Mouse (Mus musculus) B cell, adult 2 months (primary cell): ENCODE data around the gene Tmem222.

Experiments
- DNase-seq, 2 experiments: peaks; one replicate each; pipeline ENCODE4 v3.0.0; 2022

Gene Tmem222

DNA sequence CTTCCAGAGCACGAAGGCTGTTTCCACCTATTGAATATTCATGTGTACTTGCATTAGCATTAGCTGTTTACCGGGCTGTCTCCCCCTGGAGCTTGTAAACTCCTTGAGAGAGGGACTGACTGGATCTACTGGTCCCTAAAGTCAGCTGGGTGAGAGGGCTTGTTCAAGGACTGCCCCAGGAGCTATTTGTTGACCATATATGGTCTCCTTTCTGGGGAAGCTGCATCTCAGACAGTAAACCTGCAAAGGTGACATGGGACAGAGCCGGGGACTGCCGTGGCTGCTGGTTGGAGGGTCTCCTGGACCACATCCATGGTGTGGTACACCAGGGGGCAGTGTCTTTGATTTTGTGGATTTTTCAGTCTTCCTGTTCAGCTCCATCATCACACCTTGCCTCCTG is 5.1 kb upstream of the Tmem222 start:
- DNase-seq, result no peak

DNA sequence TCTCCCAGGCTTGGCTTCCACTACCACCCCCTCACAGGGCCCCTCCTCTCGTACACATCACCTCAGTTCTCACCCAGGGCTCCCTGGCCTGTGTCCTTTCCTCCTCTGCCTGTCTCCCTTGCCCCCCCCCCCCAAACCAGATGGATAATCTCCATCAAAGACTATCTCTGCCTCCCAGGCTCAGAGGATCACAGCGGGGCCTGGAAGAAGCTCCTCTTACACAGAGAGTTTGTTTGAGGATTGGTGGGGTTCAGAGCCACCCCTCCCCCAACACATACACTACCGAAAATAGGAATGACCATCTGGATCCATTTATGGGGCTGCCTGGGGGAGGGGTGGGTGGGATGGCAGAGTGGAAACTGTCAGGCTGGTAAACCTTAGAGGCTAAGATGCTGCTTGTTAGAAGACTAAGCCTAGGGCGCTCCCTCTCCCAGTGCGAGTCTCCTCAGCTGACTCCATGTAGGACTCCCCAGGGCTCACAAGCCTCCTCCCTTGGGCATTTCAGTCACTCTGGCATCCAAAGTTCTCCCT is 4.4 kb upstream of the Tmem222 start:
- DNase-seq, result no peak

DNA sequence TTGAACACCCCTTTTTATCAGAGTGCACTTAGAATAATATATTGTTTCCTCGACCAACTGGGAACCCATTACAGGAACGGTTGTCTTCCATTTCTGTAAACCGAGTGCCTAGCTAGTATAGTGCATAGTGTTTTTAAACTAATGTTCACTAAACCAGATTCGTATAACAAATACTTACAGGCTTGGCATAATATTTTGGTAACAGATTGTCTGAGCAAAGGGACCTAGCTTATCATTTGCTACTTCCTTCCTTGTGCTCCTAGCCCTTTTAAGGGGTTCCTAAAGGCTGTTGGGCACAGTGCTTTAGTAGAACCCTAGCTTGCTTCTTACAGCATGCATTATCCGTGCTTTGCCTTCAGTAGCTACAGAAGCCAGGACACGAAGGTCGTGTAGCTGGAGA is 3.9 kb upstream of the Tmem222 start:
- DNase-seq, result no peak

DNA sequence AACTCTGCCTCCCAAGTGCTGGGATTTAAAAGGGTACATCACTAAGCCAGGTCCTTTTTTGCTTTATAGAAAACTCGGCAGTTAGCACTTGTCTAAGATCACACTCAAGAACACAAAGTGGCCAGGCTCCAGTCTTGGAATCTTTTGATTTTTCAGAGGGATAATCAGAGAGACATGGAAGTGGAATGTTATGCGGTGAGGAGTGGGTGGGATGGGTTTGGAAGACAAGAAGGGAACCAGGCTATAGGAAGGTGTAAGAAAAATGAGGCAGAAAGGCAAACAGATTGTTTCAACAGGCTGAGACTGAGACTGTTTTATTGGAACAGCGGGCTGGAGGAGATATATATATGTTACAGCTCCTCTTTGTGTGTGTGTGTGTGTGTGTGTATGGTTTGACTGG is 890 bp upstream of the Tmem222 start:
- no peak for DNase-seq

DNA sequence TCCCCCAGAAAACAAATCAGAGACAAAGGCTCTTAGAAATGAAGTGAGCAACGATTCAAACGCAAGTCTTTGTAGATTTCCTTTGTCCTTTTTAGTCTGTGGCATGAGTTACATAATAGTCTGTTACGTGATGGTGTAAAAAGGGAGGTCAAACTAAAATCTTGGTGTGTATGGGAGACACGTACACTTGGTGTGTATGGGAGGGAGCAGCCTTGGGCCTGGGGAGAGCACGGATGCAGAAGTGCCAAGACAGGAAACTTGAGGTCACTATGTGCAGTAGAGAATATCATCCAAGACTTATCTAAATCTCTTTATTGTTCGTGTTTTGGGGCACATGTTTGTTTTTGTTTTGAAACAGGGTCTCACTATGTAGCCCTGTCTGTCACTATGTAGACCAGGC is 475 bp upstream of the Tmem222 start:
- no peak for DNase-seq

DNA sequence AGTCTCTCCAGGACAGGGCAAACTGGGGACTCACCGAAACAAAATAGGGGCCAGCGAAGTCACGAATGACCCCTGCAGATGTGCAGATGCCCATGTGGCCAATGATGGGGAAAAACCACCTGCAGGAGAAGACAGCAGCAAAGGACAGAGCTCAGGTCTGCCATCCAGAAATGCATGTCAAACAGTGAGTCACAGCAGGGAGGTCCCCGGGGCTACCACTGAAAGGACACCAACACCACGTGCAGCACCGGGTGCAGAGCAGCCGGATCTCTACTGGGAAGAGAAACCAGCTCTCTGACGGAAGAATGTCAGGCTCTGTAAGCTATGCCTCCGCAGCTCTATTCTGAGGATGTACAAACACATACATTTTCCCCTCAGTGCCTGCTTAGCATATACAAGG is 6.7 kb downstream of the Tmem222 start:
- no peak for DNase-seq

DNA sequence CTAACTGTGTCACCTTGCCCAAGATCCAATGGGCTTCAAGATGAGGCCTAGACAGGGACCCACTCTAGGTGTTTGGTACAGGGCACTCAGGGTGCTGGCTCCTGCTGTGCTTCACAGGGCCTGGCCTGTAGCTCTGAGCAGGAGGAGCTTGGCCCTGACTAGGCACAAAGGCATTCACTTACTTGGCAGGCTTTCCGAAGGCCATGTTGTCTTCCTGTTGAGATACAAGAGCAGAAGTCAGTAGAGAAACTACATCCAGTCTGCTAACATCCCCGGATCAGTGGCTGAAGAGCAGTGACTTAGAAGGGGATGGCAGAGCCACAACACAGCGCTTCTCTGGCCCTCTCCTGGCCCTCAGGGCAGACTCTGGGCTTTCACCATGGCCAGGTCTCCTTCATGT is 8.0 kb downstream of the Tmem222 start:
- no peak for DNase-seq

DNA sequence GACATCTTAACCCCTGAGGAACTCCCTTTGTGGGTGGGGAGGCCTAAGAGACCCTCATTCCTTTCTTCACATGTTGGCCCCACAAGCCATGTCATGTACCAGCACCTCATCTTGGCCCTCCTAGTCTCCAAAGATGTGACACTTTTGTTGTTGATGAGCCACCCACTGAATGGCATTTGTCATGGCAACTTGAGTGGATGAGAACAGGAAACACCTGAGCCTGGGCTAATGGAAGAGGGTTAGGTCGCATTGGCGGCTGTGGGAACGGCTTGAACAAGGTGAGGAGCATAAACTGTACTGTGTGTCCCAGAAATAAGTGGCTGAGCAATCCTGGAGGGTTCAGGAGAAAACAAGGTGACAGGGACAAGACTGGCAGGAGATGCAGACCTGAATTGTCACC is 8.7 kb downstream of the Tmem222 start:
- DNase-seq, result no peak

DNA sequence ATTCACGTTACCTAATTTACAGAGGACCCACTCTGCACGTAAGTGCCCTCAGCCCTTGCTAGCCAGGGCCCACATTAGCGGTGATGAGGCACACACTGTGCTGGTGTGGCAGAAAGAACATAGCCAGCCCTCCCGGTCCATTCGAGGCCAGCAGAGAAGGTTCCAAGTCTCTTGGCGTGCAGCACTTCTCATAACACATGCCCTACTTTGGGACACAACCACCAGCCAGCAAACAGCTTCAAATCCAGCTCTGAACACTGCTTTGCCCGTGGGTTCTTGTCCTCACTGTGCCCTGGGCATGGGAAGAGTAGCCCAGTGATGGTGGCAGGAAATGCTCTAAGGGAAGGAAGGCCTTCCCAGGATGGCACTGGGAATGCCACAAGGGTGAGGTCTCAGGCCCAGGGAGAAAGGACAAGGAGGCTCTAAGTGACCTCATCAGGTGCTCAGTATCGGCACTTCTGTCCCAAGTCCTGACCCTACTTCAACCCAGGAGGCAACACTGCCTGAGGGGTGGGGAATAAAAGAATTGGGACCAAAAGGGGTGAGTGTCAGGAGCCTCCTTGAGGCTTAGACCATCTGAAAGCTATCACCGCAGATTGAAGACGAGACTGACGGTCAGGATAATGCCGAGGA is 11.2 kb downstream of the Tmem222 start:
- DNase-seq, result no peak

DNA sequence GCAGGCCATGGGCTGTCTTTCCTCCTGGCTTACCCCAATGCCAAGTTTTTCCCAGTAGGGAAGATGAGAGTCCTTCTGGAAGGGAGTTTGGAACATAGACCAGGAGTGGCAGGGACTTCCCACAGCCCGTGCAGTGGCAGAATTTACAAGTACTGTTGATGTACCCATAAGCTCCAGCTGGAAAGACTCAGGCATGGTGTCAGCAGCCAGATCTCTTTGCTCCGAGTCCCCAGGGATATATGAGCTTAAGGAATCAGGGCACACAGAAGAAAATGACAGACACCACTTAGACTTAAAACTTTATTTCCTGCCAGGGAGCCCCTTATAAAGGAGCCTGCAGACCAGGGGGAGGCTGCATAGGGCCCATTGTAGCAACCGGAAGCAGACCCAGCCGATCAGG is 11.8 kb downstream of the Tmem222 start:
- DNase-seq, result no peak

DNA sequence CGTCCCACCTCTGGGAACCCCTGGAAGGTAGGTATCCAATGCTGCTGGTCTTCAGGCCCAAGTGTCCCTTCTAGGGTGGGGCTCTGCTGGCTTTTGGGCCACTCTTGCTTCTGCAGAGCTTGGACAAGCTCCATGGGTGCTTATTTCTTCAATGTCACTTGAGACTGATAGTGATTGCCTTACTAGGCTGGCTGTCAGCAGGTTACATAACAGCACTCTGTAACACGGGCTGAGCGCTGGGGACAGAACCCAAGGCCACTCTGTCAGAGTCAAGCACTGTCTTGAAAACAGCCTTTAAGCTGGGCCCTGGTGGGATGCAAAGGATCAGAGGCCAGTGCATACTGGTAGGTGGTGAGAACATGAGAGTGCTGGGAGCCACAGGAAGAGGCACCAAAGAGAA is 12.3 kb downstream of the Tmem222 start:
- no peak for DNase-seq

DNA sequence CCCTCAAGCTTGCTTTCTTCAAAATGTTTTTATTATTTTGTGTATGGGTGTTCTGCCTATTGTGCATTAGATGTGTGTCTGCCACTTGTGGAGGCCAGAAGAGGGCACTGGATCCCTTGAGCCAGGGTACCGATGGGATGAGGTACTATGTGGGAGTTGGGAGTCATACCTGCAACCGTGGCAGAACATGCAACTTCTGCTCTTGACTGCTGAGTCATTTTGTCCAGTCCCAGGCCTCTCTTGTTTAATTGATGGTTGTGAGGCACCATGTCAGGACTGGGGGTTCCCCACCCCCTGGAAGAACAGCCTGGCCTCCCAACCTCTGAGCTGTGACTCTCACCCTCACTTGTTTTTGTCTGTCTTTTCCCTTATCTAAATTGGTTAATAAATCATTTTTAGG is 13.0 kb downstream of the Tmem222 start:
- DNase-seq, result no peak

DNA sequence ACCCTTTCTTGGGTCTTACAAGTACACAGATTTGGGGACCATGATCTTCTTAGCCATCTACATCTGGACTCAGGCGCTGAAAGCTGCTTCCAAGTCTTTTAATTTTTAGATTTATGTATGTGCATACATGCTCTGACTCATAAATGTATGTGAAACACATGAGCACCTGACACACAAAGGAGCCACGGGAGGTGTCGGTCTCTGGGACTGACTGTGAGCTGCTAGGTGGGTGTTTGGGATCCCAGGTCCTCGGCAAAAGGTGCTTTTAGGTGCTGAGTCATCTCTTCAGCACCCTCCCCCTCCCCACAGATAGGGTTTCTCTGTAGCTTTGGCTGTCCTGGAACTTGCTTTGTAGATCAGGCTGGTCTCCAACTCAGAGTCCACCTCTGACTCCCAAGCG is 13.8 kb downstream of the Tmem222 start:
- DNase-seq, result no peak

DNA sequence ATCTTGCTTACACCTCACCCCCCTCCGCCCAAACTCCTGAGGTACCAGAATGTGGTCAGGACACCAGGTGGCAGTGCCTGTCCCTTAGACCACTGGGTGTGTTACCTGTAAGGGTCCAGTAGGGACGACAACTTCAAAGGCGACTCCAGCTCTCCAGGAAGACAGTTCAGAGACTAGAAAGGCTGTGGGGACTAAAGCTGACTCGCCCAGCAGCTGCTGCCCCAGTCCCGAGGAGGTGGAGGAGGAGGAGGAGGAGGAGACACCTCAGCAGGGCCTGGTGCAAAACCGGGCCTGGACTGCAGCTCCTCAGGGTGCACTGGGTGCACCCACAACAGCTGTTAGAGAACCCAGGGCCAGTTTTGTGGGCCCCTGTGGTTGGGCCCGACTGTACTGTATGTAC is 14.7 kb downstream of the Tmem222 start, which contains the start of gene Sytl1:
Gene Sytl1 (minus strand): TSS at position 232 of the 400 bp plus-strand sequence.
- DNase-seq, result peak in 1 of 2 experiments; percentile 11

DNA sequence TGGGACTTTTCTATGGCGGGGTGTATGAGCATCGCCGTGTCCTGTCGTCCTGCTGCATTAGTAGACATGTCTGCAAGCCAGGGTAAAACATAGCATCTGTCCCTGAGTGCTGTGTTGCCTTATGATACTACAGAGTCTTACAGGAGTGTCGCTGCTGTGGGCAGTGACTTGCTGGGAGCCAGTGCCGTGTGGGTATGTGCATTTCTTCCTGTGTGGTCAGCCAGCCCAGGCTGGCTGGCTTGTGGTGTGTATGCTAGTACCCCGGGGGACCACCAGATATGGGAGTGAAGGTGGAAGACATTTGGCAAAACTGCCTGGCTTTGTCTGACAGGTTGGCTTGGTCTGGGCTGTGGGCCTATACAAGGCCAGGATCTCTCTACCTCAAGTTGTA is 15.2 kb downstream of the Tmem222 start:
- DNase-seq, result no peak

DNA sequence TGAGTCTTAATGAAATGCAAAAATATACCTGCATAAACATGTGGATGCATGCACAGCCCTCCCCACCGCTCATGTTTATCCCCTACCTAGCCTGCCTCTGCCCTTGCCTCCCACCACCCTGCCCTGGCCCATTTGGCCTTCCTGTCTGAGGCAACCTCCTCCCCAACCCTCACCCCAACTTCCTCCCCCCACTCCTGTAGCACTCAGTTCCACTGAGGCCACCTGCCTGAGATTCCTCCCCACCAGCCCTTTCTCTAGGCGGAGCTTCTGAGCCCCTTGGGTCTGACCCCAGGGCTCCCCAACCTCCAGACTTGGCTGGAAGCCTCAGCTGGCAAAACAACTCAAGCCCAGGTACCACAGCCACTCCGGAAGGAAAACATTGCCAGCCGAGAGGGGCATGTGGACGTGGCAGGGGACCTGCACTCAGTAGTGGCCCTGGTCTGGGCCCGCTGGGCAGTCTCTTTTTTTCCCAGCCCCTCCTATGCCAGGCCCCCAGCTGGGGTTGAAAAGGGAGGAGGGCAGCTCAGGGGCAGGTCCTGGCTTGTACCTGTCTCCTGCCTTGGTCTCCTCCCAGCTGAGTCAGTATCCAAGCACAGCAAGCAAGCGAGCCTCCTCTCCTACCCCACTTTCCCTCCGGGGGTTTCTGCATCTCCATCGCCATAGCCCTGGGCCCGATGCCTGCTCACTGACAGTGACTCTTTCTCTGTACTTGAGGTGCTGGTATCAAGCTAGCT is 15.8 kb downstream of the Tmem222 start:
- no peak for DNase-seq

DNA sequence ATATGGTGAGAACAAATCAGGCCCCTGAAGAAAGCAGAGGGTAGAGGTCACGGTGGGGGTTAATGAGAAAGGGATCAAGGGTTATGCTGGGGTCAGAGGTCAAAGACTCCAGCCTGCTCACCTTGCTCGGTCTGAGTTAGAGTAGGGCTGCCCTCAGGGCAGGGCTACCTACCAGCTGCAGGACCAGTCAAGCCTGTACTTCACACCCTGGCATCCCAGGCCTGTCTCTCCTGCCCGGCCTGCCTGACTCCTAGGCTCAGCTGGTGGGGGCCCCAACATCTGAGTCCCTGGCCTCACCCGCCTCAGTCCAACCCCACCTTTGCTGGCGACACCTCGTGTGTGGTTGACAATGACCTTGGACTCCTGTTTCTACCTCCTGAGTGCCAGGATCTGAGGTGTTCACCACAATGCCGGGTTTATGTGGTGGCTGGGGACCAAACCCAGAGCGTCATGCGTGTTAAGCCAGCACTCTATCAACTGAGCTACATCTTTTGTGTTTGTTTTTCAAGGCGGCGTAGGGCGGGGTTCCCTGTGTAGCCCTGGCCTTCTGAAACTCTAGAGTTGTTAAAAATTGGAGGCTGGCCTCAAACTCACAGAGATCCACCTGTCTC is 19.7 kb downstream of the Tmem222 start:
- DNase-seq, result no peak

DNA sequence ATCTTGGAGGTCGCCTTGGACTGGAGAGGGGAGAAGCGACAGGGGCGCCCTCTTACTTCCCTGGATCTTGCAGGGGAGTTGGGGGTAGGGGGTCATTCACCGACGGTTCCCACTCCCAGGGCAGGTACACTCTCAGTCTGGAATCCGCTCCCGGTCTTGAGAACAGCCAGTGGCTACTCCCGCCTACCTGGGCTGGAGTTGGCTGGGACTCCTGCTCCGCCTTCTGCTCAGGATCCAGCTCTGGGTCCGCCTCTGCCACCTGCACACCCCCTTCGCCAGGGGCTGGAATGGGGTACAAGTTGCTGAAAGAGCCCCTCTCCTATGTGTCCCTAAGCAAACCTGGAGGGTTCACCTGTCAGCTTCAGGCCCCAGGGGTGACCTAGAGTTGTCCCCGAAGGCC is 20.4 kb downstream of the Tmem222 start:
- no peak for DNase-seq

DNA sequence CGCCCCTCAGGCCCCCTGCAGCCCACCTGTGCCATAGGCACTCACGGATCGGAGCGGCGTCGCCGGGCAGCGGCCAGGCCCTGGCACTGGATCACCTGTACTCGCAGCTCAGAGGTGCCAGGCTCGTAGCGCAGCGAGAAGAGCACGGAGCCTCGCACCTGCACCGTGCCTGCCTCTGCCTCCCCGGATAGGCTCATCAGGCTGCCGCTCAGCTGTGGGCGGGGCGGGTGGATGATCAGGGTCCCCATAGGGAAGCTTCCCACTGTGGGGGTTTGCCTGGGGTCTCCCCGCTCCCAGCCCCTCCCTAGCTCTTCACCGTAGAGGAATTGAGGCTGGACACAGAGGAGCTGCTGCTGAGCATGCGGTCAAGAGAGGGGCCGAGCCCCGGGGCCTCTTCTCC is 20.8 kb downstream of the Tmem222 start:
- DNase-seq, result no peak

DNA sequence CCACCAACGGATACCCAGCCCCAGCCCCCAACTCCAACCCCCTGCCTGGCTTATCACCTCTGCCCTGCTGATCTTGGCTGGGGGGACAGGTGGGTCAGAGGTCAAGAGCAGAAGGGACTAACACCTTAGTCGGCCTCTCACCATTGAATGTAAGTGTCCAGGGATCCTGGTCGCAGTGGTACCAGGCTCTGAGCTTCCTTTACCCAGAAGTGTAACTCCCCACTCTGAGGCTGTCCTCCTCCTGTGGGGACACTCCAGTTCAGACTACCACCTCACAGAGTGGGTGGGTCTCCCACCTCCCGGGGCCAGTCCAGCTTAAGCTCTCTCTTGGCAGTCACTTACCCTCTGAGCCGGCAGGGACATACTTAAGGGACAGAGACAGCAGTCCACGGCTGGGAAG is 22.2 kb downstream of the Tmem222 start:
- no peak for DNase-seq

DNA sequence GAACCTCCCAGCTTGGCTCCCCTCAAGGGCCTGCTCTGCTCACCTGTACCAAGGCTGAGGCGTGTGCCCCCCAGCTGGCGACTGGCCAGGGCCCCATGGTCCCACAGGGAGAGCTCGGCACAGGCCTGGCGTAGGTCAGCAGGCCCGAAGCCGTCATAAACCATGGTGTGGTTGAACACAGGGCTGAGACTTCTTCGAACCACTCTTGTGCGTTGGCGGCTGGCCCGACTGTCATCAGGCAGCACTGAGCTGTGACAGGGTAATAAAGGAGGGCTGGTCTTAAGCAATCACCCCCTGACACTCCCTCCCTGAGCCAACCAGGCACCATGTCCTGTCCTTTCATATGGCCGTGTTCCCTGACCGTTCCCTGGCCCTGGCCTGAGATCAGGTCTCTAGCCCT is 24.2 kb downstream of the Tmem222 start:
- DNase-seq, result no peak

DNA sequence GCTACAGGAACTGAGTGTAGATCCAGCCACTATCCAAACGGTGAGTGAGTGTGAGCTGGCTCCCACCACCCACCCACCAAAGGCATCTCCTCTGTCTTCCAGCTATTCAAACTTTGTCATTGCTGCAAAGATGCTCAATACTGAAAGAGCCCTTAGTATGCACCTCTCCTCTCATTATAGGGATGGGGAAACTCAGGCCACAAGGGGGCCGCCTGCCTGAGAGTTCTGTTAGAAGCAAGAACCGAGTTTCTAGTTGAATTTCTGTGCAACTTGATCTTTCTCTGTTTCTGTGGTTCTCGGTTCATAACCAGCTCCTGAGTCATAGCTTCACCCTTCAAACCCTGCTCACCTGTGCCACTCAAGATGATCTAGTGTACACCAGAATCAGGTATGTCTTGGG is 25.5 kb downstream of the Tmem222 start:
- no peak for DNase-seq

DNA sequence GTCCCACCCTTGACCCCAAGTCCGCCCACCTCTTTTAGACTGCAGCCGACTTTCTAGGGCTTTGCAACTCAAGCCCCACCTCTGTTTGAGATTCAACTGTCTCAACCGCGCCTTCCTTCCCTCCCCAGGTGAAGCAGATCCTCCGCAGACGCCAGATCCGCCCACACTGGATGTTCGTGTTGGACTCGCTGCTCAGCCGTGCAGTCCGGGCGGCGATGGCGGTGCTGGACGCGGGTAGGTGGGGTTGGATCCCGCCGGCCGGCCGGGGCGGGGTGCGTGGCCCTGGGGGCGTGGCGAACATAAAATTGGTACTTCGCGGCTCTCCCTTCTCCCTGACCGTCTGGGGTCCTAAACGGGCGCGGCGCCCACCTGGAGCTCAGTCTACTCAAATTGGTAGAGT is 26.4 kb downstream of the Tmem222 start:
- DNase-seq, result no peak

DNA sequence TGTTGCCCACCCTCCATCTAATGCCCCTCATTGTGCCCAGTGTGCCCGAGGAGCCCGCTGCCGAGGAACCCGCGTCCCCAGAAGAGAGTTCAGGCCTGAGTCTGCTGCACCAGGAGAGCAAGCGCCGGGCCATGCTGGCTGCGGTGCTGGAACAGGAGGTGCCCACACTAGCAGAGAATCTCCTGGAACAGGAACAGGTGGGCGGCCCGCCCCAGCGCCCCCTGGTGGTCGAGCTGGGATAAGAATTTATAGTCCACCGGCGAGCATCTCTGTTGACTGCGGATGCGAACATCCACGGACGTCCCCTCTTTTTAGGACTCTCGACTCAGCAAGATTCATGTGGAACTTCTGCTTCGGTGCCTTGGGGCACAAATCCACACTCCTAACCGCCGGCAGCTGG is 27.0 kb downstream of the Tmem222 start:
- peak; percentile 96 for DNase-seq
